Mouse (Mus musculus): ENCODE results near the gene Mkrn1. TPM values are rescaled to one million over a fixed set of nuclear protein-coding genes. Genes with fewer than 3 reads are reported as not detected.
A peak's percentile ranks its signal among the peaks of the same experiment; 100 is the strongest.

The Mkrn1 gene
- polyA plus RNA-seq, 1 experiment from 2014 or later: 58.7 TPM

- no peak for DNase-seq (ENCODE audit: low read depth, low spot score)
- in situ Hi-C loops (cut with MboI; ENCODE audit: low pct_unique_long_range_greater_than_20kb): loop anchor here (5.0 kb wide), 1 partner anchor 37 kb away; no protein-coding TSS in a partner anchor
- POLR2A ChIA-PET: interaction anchor here (0.7 kb wide), 1 partner anchor 43 kb away, joined by 4 read pairs; no protein-coding TSS in a partner anchor
- no peak for ATAC-seq
- CTCF ChIA-PET: interaction anchor here (1.1 to 3.6 kb wide), 4 partner anchors 12 to 47 kb away, joined by 3 to 19 read pairs (median 6); no protein-coding TSS in a partner anchor
- TF ChIP-seq CTCF (IDR thresholded peaks at IDR 0.05): peak; percentile 66
- no peaks in the 10 kb centered on the region for H3K27me3 ChIP-seq
Measured at GRCm38 (mm10) chr6:39415762-39416161, 4.5 kb downstream of the Mkrn1 start.

- TF ChIP-seq CTCF (IDR thresholded peaks at IDR 0.05): peak; percentile 50
- ChIA-PET CTCF (interaction anchor here (0.7 to 3.6 kb wide), 8 partner anchors 10 to 151 kb away, joined by 3 to 19 read pairs (median 4); no protein-coding TSS in a partner anchor), POLR2A (no interaction called here)
- in situ Hi-C loops (cut with MboI; ENCODE audit: low pct_unique_long_range_greater_than_20kb): no loop called here
- ATAC-seq (no peak), DNase-seq (ENCODE audit: low read depth, low spot score) (no peak)
- H3K27me3 ChIP-seq: no peaks in the 10 kb centered on the region
Measured at GRCm38 (mm10) chr6:39414106-39414505, 6.2 kb downstream of the Mkrn1 start.

GRCm38 (mm10) chr6:39406480-39406879 lies 13.8 kb downstream of the Mkrn1 start:
- POLR2A ChIA-PET: no interaction called here
- DNase-seq (ENCODE audit: low read depth, low spot score): no peak

GRCm38 (mm10) chr6:39403136-39403535 lies 17.1 kb downstream of the Mkrn1 start:
- POLR2A ChIA-PET: no interaction called here
- CTCF ChIA-PET: interaction anchor here (1.5 to 4.4 kb wide), 2 partner anchors 12 to 59 kb away, joined by 3 to 19 read pairs; no protein-coding TSS in a partner anchor
- ATAC-seq (no peak), DNase-seq (ENCODE audit: low read depth, low spot score) (no peak)
- no peaks in the 10 kb centered on the region for H3K27me3 ChIP-seq
- TF ChIP-seq CTCF (IDR thresholded peaks at IDR 0.05): no peak
- in situ Hi-C loops (cut with MboI; ENCODE audit: low pct_unique_long_range_greater_than_20kb): no loop called here

More at GRCm38 (mm10) chr6:39406480-39406879, 13.8 kb downstream of the Mkrn1 start:
- no peak for ATAC-seq
- no peaks in the 10 kb centered on the region for H3K27me3 ChIP-seq
- in situ Hi-C loops (cut with MboI; ENCODE audit: low pct_unique_long_range_greater_than_20kb): no loop called here
- TF ChIP-seq CTCF (IDR thresholded peaks at IDR 0.05): no peak
- CTCF ChIA-PET: no interaction called here

GRCm38 (mm10) chr6:39400343-39400742 lies 19.9 kb downstream of the Mkrn1 start:
- H3K27me3 ChIP-seq: no peaks in the 10 kb centered on the region
- in situ Hi-C loops (cut with MboI; ENCODE audit: low pct_unique_long_range_greater_than_20kb): no loop called here
- peak; percentile 85 for TF ChIP-seq CTCF (IDR thresholded peaks at IDR 0.05)
- ChIA-PET POLR2A (no interaction called here), CTCF (no interaction called here)
- ATAC-seq: no peak
- DNase-seq (ENCODE audit: low read depth, low spot score): no peak

- DNase-seq (ENCODE audit: low read depth, low spot score) (no peak), ATAC-seq (no peak)
- TF ChIP-seq CTCF (IDR thresholded peaks at IDR 0.05): no peak
- in situ Hi-C loops (cut with MboI; ENCODE audit: low pct_unique_long_range_greater_than_20kb): no loop called here
- CTCF ChIA-PET: interaction anchor here (1.8 kb wide), 1 partner anchor 16 kb away, joined by 4 read pairs; no protein-coding TSS in a partner anchor
- POLR2A ChIA-PET: no interaction called here
- H3K27me3 ChIP-seq: no peaks in the 10 kb centered on the region
Measured at GRCm38 (mm10) chr6:39398342-39398741, 21.9 kb downstream of the Mkrn1 start.

GRCm38 (mm10) chr6:39397046-39397445 lies 23.2 kb downstream of the Mkrn1 start:
- H3K27me3 ChIP-seq: no peaks in the 10 kb centered on the region
- no peak for DNase-seq (ENCODE audit: low read depth, low spot score)
- ATAC-seq: no peak
- in situ Hi-C loops (cut with MboI; ENCODE audit: low pct_unique_long_range_greater_than_20kb): no loop called here
- POLR2A ChIA-PET: no interaction called here
- CTCF ChIA-PET: no interaction called here
- no peak for TF ChIP-seq CTCF (IDR thresholded peaks at IDR 0.05)

- ChIA-PET CTCF (interaction anchor here (1.0 kb wide), 1 partner anchor 19 kb away, joined by 3 read pairs; no protein-coding TSS in a partner anchor), POLR2A (interaction anchor here (0.8 kb wide), 1 partner anchor 14 kb away, joined by 3 read pairs; no protein-coding TSS in a partner anchor)
- DNase-seq (ENCODE audit: low read depth, low spot score) (no peak), ATAC-seq (no peak)
- no peaks in the 10 kb centered on the region for H3K27me3 ChIP-seq
- TF ChIP-seq CTCF (IDR thresholded peaks at IDR 0.05): no peak
- in situ Hi-C loops (cut with MboI; ENCODE audit: low pct_unique_long_range_greater_than_20kb): no loop called here
Measured at GRCm38 (mm10) chr6:39395916-39396315, 24.3 kb downstream of the Mkrn1 start.

GRCm38 (mm10) chr6:39395471-39395870 lies 24.8 kb downstream of the Mkrn1 start:
- ChIA-PET POLR2A (interaction anchor here (0.8 kb wide), 1 partner anchor 14 kb away, joined by 3 read pairs; no protein-coding TSS in a partner anchor), CTCF (interaction anchor here (1.0 kb wide), 1 partner anchor 19 kb away, joined by 3 read pairs; no protein-coding TSS in a partner anchor)
- DNase-seq (ENCODE audit: low read depth, low spot score): no peak
- in situ Hi-C loops (cut with MboI; ENCODE audit: low pct_unique_long_range_greater_than_20kb): no loop called here
- no peak for TF ChIP-seq CTCF (IDR thresholded peaks at IDR 0.05)
- ATAC-seq: peak; percentile 76
- H3K27me3 ChIP-seq: no peaks in the 10 kb centered on the region

- H3K27me3 ChIP-seq: no peaks in the 10 kb centered on the region
- DNase-seq (ENCODE audit: low read depth, low spot score) (no peak), ATAC-seq (no peak)
- in situ Hi-C loops (cut with MboI; ENCODE audit: low pct_unique_long_range_greater_than_20kb): no loop called here
- CTCF ChIA-PET: no interaction called here
- POLR2A ChIA-PET: no interaction called here
- TF ChIP-seq CTCF (IDR thresholded peaks at IDR 0.05): no peak
Measured at GRCm38 (mm10) chr6:39389988-39390387, 30.3 kb downstream of the Mkrn1 start.

GRCm38 (mm10) chr6:39381125-39381880 lies 39.0 kb downstream of the Mkrn1 start, which contains the start of gene Rab19:
TSS of gene Rab19 (plus strand) at chr6:39381175.
- no peak for ATAC-seq
- ChIA-PET CTCF (no interaction called here), POLR2A (interaction anchor here (0.6 kb wide), 1 partner anchor 12 kb away, joined by 3 read pairs; no protein-coding TSS in a partner anchor)
- no peaks in the 10 kb centered on the region for H3K27me3 ChIP-seq
- no peak for TF ChIP-seq CTCF (IDR thresholded peaks at IDR 0.05)
- no peak for DNase-seq (ENCODE audit: low read depth, low spot score)
- in situ Hi-C loops (cut with MboI; ENCODE audit: low pct_unique_long_range_greater_than_20kb): no loop called here
